Mouse (Mus musculus): ENCODE data around the gene Jpt2. TPM values are rescaled to one million over a fixed set of nuclear protein-coding genes. Genes with fewer than 3 reads are reported as not detected.

Gene Jpt2
- polyA plus RNA-seq, 1 experiment from 2014 or later: 163 TPM

GRCm38 (mm10) chr17:24898041-24898854, 62.2 kb downstream of the Jpt2 start:
- WGBS: 82% methylated on average over 4 of the region's 4 CpGs
- Histone ChIP-seq H3K27me3 (replicated peaks; ENCODE audit: control insufficient read depth, insufficient read depth, low read length) (no peaks in the 10 kb centered on the region), H3K4me3 (ENCODE audit: low read length) (no peak overlapping the region), H3K36me3 (ENCODE audit: control insufficient read depth, insufficient read depth, low read length) (peaks cover 36% of the 10 kb centered on the region), H3K9me3 (ENCODE audit: control insufficient read depth, low read length) (no peaks in the 10 kb centered on the region), H3K4me1 (ENCODE audit: control insufficient read depth, insufficient read depth, low read length) (peaks cover 24% of the 10 kb centered on the region), H3K9ac (ENCODE audit: low read depth, low read length) (0 out of 2 replicates have a peak overlapping the region, but pooled peaks have one; percentile 38), H3K4me2 (ENCODE audit: low read depth, low read length) (no peak overlapping the region), H3K27ac (ENCODE audit: low read length) (no peak overlapping the region)
- no peak for ATAC-seq

GRCm38 (mm10) chr17:24897600-24897999, 62.9 kb downstream of the Jpt2 start:
- H3K27me3 ChIP-seq (replicated peaks; ENCODE audit: control insufficient read depth, insufficient read depth, low read length): no peaks in the 10 kb centered on the region
- no peak overlapping the region for H3K27ac ChIP-seq (ENCODE audit: low read length)
- no peak for ATAC-seq
- H3K9ac ChIP-seq (ENCODE audit: low read depth, low read length): 0 out of 2 replicates have a peak overlapping the region, but pooled peaks have one; percentile 38
- H3K4me1 ChIP-seq (ENCODE audit: control insufficient read depth, insufficient read depth, low read length): peaks cover 24% of the 10 kb centered on the region
- 69% methylated on average over 4 of the region's 4 CpGs for WGBS
- H3K4me3 ChIP-seq (ENCODE audit: low read length): no peak overlapping the region; the same call in 1 of the 2 replicates
- peaks cover 37% of the 10 kb centered on the region for H3K36me3 ChIP-seq (ENCODE audit: control insufficient read depth, insufficient read depth, low read length)
- no peaks in the 10 kb centered on the region for H3K9me3 ChIP-seq (ENCODE audit: control insufficient read depth, low read length)
- H3K4me2 ChIP-seq (ENCODE audit: low read depth, low read length): peak overlapping the region; percentile 96

DNA sequence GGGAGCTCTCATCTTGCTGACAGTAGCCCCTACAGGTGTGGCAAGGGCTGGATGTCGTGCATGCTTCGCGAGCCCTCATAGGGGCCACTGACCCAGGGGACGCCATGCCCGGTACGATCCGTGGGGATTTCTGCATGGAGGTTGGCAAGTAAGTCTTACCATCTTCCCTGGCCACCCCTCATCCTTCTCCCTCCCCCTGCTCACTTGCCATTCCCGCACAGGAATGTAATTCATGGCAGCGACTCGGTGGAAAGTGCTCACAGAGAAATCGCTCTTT, 63.6 kb downstream of the Jpt2 start:
- Histone ChIP-seq H3K27me3 (replicated peaks; ENCODE audit: control insufficient read depth, insufficient read depth, low read length) (no peaks in the 10 kb centered on the region), H3K9ac (ENCODE audit: low read depth, low read length) (peak overlapping the region; percentile 95), H3K4me1 (ENCODE audit: control insufficient read depth, insufficient read depth, low read length) (peaks cover 24% of the 10 kb centered on the region), H3K9me3 (ENCODE audit: control insufficient read depth, low read length) (no peaks in the 10 kb centered on the region), H3K36me3 (ENCODE audit: control insufficient read depth, insufficient read depth, low read length) (peaks cover 40% of the 10 kb centered on the region), H3K4me3 (ENCODE audit: low read length) (peak overlapping the region; percentile 92), H3K4me2 (ENCODE audit: low read depth, low read length) (peak overlapping the region; percentile 96), H3K27ac (ENCODE audit: low read length) (peak overlapping the region; percentile 94; the same call in 1 of the 2 replicates)
- ATAC-seq: peak; percentile 2; the same call in 1 of the 2 replicates
- 29% methylated on average over 11 of the region's 11 CpGs for WGBS

DNA sequence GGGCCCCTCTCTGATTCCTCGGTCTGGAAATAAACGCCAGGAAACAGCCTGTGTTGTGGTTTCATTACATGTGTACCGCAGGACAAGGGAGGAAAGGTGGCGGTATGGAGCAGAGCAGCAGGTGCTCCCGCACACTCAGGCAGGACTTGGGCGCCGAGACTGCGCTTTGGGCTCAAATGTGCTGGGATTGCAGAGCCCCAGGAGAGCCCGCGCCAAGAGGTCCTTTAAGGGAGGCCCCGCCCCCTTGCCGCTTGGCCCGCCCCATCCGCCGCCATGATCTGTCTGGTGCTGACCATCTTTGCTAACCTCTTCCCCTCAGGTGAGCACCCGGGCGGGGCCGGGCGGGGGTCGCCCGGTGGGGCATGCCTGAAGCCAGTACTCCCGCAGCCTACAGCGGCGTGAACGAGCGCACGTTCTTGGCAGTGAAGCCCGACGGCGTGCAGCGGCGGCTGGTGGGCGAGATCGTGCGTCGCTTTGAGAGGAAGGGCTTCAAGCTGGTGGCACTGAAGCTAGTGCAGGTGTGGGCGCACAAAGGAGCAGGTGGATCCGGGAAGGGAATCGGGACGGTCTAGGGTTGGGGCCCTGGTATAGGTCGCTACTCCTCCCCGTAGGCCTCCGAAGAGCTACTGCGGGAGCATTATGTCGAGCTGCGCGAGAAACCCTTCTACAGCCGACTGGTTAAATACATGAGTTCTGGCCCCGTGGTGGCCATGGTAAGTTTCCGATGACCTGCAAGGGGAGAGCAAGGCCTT, 64.1 kb downstream of the Jpt2 start, which contains the start of gene Nme3:
TSS of gene Nme3 (plus strand) at position 260 of the 752 bp plus-strand sequence.
- peak within 1 kb of the TSS; percentile 95 for H3K9ac ChIP-seq (ENCODE audit: low read depth, low read length)
- H3K4me3 ChIP-seq (ENCODE audit: low read length): peak within 1 kb of the TSS; percentile 92
- no peaks in the 10 kb centered on the region for H3K9me3 ChIP-seq (ENCODE audit: control insufficient read depth, low read length)
- ATAC-seq: peak; percentile 84
- 2% methylated on average over 50 of the region's 50 CpGs for WGBS
- peak within 1 kb of the TSS; percentile 94 for H3K27ac ChIP-seq (ENCODE audit: low read length)
- H3K4me2 ChIP-seq (ENCODE audit: low read depth, low read length): peak within 1 kb of the TSS; percentile 96
- peaks cover 24% of the 10 kb centered on the region for H3K4me1 ChIP-seq (ENCODE audit: control insufficient read depth, insufficient read depth, low read length)
- H3K36me3 ChIP-seq (ENCODE audit: control insufficient read depth, insufficient read depth, low read length): peaks cover 36% of the 10 kb centered on the region
- no peaks in the 10 kb centered on the region for H3K27me3 ChIP-seq (replicated peaks; ENCODE audit: control insufficient read depth, insufficient read depth, low read length)

GRCm38 (mm10) chr17:24895571-24896240, 64.8 kb downstream of the Jpt2 start:
- Histone ChIP-seq H3K4me1 (ENCODE audit: control insufficient read depth, insufficient read depth, low read length) (peaks cover 24% of the 10 kb centered on the region), H3K36me3 (ENCODE audit: control insufficient read depth, insufficient read depth, low read length) (peaks cover 35% of the 10 kb centered on the region), H3K4me2 (ENCODE audit: low read depth, low read length) (peak overlapping the region; percentile 96), H3K4me3 (ENCODE audit: low read length) (peak overlapping the region; percentile 92), H3K27ac (ENCODE audit: low read length) (peak overlapping the region; percentile 94), H3K9me3 (ENCODE audit: control insufficient read depth, low read length) (no peaks in the 10 kb centered on the region), H3K27me3 (replicated peaks; ENCODE audit: control insufficient read depth, insufficient read depth, low read length) (no peaks in the 10 kb centered on the region), H3K9ac (ENCODE audit: low read depth, low read length) (peak overlapping the region; percentile 95)
- WGBS: 10% methylated on average over 23 of the region's 23 CpGs
- ATAC-seq: 0 out of 2 replicates have a peak, but pooled peaks have one; percentile 6

GRCm38 (mm10) chr17:24894995-24895547, 65.4 kb downstream of the Jpt2 start, which contains the start of the genes Eme2 and Mrps34:
Eme2 (minus strand) TSS chr17:24895087.
Mrps34 (plus strand) TSS chr17:24895116.
- peaks cover 39% of the 10 kb centered on the region for H3K36me3 ChIP-seq (ENCODE audit: control insufficient read depth, insufficient read depth, low read length)

GRCm38 (mm10) chr17:24894061-24894994, 66.2 kb downstream of the Jpt2 start:
- H3K4me2 ChIP-seq (ENCODE audit: low read depth, low read length): peak overlapping the region; percentile 57
- H3K27ac ChIP-seq (ENCODE audit: low read length): peak overlapping the region; percentile 45
- WGBS: 9% methylated on average over 31 of the region's 31 CpGs
- H3K4me3 ChIP-seq (ENCODE audit: low read length): peak overlapping the region; percentile 92
- ATAC-seq: peak; percentile 9
- H3K9me3 ChIP-seq (ENCODE audit: control insufficient read depth, low read length): no peaks in the 10 kb centered on the region
- H3K36me3 ChIP-seq (ENCODE audit: control insufficient read depth, insufficient read depth, low read length): peaks cover 38% of the 10 kb centered on the region
- H3K9ac ChIP-seq (ENCODE audit: low read depth, low read length): peak overlapping the region; percentile 95
- peaks cover 24% of the 10 kb centered on the region for H3K4me1 ChIP-seq (ENCODE audit: control insufficient read depth, insufficient read depth, low read length)
- no peaks in the 10 kb centered on the region for H3K27me3 ChIP-seq (replicated peaks; ENCODE audit: control insufficient read depth, insufficient read depth, low read length)

More at GRCm38 (mm10) chr17:24894995-24895547, 65.4 kb downstream of the Jpt2 start, which contains the start of the genes Eme2 and Mrps34:
- Histone ChIP-seq H3K27me3 (replicated peaks; ENCODE audit: control insufficient read depth, insufficient read depth, low read length) (no peaks in the 10 kb centered on the region), H3K4me2 (ENCODE audit: low read depth, low read length) (peak within 1 kb of the TSS; percentile 96), H3K9me3 (ENCODE audit: control insufficient read depth, low read length) (no peaks in the 10 kb centered on the region), H3K27ac (ENCODE audit: low read length) (peak within 1 kb of the TSS; percentile 94), H3K4me3 (ENCODE audit: low read length) (peak within 1 kb of the TSS; percentile 92), H3K9ac (ENCODE audit: low read depth, low read length) (peak within 1 kb of the TSS; percentile 95), H3K4me1 (ENCODE audit: control insufficient read depth, insufficient read depth, low read length) (peaks cover 24% of the 10 kb centered on the region)
- WGBS: under 1% methylated on average over 62 of the region's 62 CpGs
- ATAC-seq: peak; percentile 69

GRCm38 (mm10) chr17:24893276-24893675, 67.2 kb downstream of the Jpt2 start:
- H3K4me2 ChIP-seq (ENCODE audit: low read depth, low read length): no peak overlapping the region
- peaks cover 34% of the 10 kb centered on the region for H3K36me3 ChIP-seq (ENCODE audit: control insufficient read depth, insufficient read depth, low read length)
- H3K4me1 ChIP-seq (ENCODE audit: control insufficient read depth, insufficient read depth, low read length): peaks cover 24% of the 10 kb centered on the region
- no peak for ATAC-seq
- H3K27me3 ChIP-seq (replicated peaks; ENCODE audit: control insufficient read depth, insufficient read depth, low read length): no peaks in the 10 kb centered on the region
- WGBS: 98% methylated on average over 2 of the region's 2 CpGs
- 0 out of 2 replicates have a peak overlapping the region, but pooled peaks have one; percentile 6 for H3K9ac ChIP-seq (ENCODE audit: low read depth, low read length)
- no peak overlapping the region for H3K4me3 ChIP-seq (ENCODE audit: low read length)
- no peak overlapping the region for H3K27ac ChIP-seq (ENCODE audit: low read length)
- no peaks in the 10 kb centered on the region for H3K9me3 ChIP-seq (ENCODE audit: control insufficient read depth, low read length)

Data from intestine, embryonic 16.5 days (tissue).